Mouse (Mus musculus) heart, adult 11 months (tissue): ENCODE measurements around the gene Ppig.

Experiments used
- DNase-seq: peaks from one replicate; pipeline ENCODE4 v3.0.0; 2022

The Ppig gene

GRCm38 (mm10) chr2:69764716-69765115 is 42.4 kb downstream of the Ppig start:
- DNase-seq, result no peak

- no peak for DNase-seq
Observed at GRCm38 (mm10) chr2:69773331-69773730, 51.0 kb downstream of the Ppig start.

GRCm38 (mm10) chr2:69777985-69778835 is 55.9 kb downstream of the Ppig start:
- DNase-seq, result no peak

GRCm38 (mm10) chr2:69778836-69779177 is 56.5 kb downstream of the Ppig start:
- no peak for DNase-seq

DNA sequence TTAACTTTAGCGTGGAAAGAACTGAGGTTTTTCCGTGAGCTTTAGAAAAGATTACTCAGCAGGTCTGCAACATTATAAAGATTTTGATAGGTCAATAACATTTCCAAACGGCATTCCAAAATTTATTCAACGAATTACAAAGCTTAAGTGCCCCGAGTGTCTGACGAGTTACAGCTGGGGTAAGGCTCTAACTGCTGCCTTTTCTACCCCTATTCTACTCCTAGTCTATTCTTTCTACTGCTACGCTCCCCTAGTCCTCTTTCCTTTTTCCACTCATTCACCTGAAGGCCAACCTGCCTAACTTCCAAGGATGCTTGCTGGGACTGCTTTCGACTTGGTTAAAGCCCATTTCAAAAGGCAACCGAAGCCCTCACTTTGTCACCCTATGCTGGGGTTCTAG is 66.6 kb downstream of the Ppig start:
- DNase-seq, result no peak

GRCm38 (mm10) chr2:69789429-69790069 is 67.2 kb downstream of the Ppig start, which contains the start of the genes Ccdc173 and Phospho2:
Gene Ccdc173, minus strand, starts transcription at chr2:69789575.
Gene Phospho2, plus strand, starts transcription at chr2:69789623.
- DNase-seq, result peak; percentile 100

GRCm38 (mm10) chr2:69790285-69790684 is 67.9 kb downstream of the Ppig start:
- DNase-seq, result peak; percentile 96

DNA sequence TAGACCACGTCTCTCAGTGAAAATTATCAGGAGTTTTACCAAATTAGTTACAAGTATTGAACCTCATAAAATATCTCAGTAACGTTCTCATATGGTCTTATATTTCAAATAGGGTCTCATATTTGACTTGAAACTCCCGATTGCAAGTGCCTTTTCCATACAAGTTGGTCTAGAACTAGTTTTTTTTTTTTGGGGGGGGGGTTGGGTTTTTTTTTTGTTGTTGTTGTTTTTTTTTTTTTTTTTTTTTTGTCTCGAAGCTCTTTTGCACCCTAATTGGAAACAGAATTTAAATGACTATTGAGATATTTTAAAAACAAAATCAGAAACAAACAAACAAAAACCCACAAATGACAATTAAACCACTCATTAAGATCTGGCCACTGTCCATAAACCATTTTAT is 68.4 kb downstream of the Ppig start:
- no peak for DNase-seq

- DNase-seq, result peak; percentile 97
Observed at GRCm38 (mm10) chr2:69802911-69803312, 80.6 kb downstream of the Ppig start.
